Mouse (Mus musculus) heart, adult 9 months (tissue): ENCODE results near the gene Snrnp40.

Source experiments
- DNase-seq, 2 experiments: peaks; one replicate each; pipeline ENCODE4 v3.0.0; 2022; ENCODE audit warnings: low spot score in 2 of 2

Gene Snrnp40

DNA sequence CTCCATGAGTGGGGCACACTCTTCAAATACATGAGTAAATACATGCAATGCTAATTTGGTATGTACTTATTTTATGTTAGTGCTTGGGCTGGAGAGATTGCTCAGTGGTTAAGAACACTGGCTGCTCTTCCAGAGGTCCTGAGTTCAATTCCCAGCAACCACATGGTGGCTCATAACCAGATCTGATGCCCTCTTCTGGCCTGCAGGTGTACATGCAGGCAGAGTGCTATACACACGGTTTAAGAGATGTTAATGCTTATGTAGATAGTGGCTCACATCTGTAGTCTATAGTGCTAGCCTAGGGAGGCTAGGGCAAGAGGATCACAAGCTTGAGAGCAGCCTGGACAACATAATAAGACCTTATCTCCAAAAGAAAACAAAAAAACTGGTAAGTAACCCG lies 20.5 kb downstream of the Snrnp40 start:
- no peak for DNase-seq

- DNase-seq = peak; percentile 6 to 13
Measured at GRCm38 (mm10) chr4:130387256-130387655, 27.3 kb downstream of the Snrnp40 start.

DNA sequence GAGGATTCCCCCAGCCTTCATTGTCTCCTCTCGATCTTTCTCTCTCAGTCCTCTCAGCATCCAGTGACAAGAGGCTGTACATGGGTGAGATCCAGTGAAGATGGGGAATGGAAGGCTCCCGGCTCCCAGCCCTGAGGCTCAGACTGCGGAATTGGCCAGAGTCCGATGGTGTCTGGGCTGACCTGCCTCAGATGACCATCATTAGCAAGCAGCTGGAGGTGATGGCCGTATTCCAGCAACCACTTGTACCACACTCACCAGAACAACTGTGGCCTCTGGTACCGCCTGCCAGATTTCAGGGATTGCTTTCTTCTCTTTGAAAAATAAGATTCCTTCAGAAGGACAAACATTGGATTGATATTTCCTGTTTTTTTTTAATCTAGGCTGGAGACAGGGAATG lies 29.6 kb downstream of the Snrnp40 start:
- peak; percentile 57 to 69 for DNase-seq

GRCm38 (mm10) chr4:130389927-130390326 lies 30.0 kb downstream of the Snrnp40 start:
- DNase-seq = no peak

- no peak for DNase-seq
Measured at GRCm38 (mm10) chr4:130391265-130391664, 31.3 kb downstream of the Snrnp40 start.
